Mouse (Mus musculus): Measurements from ENCODE around the gene Plxna2.

The Plxna2 gene

DNA sequence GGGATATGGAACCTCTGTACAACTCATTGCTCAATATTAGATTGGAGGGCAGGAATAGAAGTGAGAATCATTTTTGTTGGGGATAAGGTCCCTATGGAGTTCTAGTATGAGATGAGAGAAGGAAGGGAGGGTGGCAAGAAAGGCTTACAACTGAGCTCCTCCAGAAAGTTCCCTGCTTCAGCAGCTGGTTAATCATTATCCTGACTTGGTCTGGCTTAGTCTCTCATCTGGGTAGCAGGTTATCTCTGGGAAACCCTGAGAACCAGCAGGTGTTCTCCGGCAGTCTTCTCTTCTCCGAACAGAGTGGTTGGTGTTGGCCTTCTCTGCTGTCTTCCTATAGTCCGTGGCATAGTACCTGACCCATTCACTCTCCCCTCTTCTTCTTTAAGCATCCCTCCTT, 5.6 kb downstream of the Plxna2 start:
- DNase-seq: no peak

DNA sequence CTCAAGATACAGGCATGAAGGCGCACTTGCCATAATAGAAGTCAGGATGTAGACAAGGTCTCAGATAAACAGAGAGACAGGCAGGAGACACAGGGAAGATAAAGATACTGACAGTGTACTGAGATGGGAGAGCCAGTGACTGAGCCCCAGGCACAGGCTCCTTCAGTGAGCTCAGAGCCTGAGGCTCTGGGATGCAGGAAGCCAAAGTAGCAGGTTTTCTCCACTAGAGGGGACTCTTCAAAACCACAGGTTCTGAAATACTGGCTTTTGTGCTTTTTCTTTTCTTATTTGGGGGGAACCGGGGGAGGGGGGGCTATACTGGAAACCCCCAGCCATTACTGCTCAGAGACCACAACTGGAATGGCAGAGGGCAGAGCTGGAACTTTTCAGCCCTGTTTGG, 6.4 kb downstream of the Plxna2 start:
- no peak for DNase-seq

DNA sequence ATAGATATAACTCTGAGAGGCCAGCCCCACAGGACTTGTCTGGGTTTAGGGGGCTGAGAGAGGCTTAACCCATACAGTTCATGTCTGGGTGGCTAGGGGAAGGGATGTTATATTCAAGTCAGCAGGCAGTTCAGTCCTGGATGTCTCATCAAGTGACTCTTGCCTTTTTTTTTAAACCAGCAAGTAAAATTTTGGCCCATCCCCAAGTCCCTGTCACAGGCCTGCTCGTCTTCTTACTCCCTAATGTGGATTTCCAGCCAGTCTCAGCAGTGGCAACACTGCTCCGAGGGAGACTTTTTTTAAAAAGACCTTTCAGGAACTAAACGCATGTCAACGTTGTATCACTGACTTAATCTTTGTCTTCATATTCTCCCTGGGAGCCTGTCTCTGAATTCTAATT, 7.0 kb downstream of the Plxna2 start:
- DNase-seq: no peak

DNA sequence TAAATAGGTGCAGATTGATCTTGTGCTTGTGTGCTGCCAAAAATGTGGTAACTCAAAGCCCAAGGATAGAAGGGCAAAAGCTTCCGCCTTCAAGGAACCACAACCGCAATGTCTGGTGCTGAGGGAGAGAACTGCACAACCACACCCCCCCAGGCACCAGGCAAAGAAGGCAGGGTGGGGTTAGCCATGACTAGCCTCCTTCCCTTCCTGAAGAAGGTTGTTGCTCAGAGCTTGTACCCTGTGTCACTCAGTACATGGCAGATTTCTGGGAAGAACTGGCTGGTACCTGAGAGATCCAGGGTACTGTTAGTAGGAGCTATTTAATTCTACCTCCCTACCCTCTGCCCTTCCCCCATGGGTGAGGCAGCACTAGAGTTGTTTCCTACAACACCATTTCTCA, 8.1 kb downstream of the Plxna2 start:
- DNase-seq: no peak

DNA sequence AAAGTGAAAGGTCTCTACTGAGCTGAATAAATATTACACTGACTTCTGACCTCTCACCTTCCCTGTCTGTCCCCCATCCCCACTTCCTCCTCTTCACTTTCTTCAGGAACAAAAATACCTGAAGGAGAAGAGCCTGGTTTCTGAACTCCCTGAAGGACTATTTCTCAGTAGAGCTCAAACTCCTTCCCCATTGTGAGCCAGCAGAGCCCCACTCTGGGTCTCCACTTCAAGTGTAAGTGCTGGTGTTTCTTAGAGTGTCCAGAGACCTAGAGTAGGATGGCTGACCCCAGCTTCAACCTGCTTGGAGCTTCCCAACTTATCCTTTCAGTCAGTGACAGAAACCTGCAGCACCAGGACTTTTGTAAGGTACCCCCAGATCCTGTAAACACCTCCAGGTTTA, 9.3 kb downstream of the Plxna2 start:
- DNase-seq: no peak

DNA sequence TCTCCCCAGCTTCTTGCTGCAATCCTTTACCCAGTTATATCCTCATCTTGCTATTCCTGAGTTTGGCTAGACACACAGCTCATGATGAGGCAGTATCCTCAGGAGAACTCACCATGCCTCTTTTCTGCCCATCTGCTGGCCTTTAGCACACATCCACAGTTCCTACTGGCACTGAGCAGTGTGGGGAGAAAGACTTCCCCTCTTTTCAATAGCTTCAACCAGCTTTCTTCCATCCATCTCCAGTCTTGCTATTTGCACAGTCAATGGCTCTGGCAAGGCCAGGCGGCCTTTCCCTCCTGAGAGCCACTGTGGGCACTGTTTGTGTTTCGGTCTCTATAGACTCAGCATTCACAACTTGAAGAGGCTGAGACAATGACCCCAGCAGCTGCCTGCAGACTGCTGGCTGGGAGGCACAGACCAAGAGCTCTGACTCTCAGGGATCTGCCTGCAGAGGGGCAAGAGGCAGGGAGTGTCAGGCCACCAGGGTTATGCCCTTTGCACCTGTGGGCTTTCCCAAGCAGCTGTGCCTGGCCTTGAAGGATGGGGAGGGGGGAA, 11.2 kb downstream of the Plxna2 start:
- no peak for DNase-seq

DNA sequence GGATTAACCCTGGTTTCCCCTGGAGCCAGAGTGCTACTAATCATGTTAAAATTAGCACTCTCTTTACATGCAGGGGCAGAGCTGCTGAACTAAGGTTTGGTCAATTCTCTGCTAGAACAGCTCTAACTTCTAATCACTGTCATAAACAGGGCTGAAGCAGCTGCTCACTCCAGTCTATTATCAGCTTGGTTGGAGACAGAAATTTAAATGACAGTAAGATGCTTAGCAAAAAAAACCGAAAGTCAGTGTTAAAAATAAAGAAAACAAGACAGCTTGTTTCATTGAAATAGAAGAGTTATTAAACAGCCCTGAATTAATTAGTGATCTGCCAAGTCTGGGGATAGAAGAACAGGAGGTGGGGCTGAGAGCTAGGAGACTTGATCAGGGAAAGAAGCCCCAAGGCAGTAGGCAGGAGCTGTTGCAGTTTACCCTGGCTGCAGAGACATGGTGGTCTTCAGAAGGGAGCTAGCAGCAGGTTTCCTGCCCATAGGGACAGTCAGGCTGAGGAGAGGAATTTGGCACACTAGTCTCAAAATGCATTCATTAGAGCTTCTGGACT, 12.6 kb downstream of the Plxna2 start:
- no peak for DNase-seq

DNA sequence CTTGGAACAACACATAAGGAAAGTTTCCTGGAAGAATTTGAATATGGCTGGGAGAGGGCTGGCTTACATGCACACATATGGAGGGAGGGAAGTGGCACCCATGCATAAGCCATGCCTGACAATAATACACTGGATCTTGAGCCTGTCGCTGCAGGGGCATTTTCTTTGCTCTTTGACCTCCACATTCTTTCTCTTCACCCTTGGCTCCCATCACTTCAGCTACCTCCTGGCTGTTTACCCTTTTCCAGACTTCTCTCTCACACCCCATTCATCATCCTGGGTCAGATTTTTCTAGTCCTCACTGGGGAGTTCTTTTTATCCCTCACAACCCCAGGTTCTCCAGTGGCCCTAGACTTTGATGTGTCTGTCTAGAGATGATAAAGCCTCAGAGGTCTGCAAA, 13.6 kb downstream of the Plxna2 start:
- DNase-seq: no peak

DNA sequence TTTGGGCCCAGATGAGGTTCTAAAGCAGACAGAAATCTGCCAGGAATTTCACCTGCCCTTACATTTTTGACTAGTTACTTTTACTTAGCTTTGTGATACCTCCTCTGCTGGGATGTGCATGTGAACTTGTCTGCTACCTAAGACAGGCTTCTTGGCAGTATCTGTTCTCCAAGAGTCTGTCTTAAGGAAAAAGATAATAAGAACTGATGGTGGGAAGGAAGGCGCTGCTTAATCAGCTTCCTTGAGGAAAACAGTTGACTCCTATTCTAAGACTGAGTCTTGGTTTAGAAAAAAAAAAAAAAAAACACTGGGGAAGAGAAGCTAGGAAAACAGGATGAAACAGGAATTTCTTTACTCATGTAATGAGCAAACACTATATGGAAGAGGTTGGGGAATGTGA, 14.0 kb downstream of the Plxna2 start:
- DNase-seq: no peak

DNA sequence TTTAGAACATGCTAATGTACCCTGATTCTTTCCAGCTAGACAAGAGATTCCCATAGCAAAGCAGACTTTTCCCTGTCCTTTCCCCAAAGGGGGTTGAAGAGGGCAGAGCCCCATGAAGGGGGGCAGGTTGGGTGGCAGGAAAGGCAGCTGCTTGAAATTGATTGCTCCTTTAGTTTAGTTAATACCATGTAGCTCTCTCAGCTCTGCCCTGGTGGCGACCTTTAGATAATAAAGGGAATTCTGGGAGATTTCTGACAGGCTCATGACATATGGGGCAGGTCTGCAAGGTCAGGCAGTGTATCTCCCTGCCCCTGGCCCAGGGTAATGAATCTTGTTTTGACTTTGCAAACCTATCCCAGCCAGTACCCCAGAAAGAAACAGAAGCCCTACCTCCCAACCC, 17.4 kb downstream of the Plxna2 start:
- no peak for DNase-seq

DNA sequence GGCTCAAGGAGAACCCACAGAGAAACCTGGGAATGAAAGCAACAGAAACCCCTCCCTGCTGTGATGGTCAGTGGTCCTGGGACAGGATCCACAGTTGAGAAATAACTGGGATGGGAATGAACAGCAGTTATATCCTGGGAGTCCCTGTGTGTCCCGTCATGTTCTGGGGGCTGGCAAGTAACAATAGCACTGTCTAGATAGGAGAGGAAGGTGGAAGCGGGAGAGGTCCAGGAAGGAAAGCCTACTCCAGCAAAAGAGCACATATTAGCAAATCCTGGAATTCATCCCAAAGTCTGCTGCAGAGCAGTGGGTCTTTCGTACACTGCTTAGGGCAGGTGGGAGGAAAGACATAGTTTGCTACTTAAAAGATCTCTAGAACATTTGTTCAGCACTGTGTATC, 17.9 kb downstream of the Plxna2 start:
- DNase-seq: no peak

DNA sequence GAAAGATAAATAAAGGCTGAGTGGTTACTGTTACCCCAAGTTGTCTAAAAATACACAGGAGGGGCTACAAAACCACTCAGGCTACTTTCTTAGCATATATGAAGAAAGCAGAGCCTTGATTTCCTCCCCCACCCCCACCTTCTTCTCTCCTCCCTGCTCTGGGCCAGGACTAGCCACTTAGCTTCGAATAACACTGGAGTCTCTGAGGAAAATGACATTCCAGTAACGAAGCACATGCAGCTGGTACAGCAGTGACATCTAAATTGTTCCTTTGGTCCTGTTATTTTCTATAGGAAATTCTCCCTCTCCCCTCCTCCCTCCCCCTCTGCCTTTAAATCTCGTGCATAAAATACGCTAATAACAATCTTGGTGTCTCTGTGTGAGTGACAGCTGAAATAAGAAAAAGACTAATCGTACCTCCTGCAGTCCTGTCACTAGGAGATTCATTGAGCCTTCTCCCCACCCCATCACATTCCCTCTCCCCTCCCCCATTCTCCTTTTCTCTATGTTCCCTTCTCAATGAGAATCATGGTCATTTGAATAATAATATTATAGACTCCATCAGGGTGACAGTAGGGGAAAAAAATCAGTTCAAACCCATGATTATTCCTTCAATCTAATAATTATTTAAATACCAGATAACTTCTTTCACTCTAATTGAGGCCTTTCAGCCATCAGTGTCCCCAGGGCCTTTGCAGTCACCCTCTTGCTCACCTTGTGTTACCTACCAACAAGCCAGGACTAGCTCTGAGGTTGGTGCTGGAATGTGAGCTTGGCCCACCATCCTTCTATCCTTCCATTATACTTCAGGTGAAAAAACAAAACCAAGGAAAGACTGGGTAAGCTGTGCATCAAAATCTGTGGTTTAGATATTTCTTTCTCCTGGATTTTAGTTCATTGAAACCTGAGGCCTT, 19.6 kb downstream of the Plxna2 start:
- DNase-seq: no peak

DNA sequence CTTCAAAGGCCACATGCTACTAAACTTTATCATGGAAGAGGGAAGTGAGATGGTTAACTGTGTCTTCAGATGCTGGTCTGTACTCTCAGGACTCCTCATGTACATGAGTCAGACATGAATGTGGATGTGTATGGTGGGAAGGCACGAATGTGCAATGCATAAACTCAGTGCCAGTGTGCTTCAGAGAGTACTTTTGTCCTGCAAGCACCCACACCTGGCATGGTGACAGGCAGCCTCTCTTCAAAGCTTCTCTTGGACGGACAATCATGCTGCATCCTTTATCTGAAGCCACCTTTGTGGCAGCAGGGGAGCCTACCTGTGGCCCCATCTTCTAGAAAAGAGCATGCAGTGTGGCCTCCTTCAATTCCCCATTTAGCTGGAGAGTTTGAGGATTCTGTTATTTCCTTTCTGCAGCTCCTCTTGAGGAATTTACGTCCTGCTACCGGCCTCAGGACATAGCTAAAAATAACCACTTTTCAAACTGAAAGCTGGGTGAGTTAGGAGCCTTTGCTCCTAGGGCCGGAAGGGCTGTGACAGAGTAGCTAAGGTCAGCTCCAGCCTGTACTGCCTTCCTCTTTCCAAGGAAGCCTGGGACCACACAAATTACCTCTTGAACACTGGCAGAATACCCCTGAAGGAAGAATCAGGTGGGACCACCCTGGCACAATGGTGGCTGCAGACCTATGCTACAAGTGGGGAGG, 23.7 kb downstream of the Plxna2 start:
- DNase-seq: no peak

DNA sequence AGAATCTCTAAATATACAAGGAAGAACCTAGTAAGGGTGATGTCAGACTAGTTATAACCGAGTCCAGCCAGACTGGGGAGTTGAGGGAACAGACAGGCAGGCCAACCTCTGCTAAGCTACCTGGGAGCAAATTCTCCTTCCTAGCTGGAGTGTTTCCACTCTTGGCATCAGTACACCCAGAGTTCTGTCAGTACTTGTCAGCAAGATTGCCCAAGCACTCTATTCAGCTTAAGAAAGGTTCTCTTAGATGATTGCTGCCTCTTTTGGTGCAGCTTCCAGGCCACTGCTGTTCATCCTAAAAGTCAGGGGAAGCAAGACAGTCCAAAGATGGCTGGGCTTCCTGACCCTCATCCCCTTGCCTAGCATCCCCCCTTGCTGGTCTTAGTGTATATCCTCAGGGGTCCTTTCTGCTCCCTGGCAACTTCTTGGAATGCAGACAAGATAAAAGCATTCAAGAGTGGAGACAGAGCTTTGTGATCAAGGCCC, 24.3 kb downstream of the Plxna2 start:
- no peak for DNase-seq

DNA sequence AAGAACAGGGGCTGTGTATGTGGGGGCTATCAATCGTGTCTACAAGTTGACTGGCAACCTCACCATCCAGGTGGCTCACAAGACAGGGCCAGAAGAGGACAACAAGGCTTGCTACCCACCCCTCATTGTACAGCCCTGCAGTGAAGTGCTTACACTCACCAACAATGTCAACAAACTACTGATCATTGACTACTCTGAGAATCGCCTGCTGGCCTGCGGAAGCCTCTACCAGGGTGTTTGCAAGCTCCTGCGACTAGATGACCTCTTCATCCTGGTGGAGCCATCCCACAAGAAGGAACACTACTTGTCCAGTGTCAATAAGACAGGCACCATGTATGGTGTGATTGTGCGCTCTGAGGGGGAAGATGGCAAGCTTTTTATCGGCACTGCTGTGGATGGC, 25.9 kb downstream of the Plxna2 start:
- DNase-seq: no peak

DNA sequence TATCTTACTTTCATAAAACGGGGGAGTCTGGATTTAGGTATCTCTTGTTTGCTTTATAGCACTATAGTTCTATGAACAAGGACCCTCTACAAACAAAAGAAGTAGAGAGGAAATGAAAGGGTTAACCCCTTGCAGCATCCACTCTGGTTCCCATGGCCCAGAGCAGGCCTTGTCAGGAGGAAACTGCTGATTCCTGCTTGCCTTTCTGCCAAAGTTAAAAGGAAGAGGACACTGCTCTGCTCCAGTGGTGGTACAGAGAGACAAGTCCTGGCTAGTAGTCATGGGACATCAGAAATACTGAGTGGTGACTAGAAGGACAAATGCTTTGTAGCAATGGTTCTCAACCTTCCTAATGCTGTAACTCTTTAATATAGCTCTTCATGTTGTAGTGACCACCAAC, 27.9 kb downstream of the Plxna2 start:
- no peak for DNase-seq

DNA sequence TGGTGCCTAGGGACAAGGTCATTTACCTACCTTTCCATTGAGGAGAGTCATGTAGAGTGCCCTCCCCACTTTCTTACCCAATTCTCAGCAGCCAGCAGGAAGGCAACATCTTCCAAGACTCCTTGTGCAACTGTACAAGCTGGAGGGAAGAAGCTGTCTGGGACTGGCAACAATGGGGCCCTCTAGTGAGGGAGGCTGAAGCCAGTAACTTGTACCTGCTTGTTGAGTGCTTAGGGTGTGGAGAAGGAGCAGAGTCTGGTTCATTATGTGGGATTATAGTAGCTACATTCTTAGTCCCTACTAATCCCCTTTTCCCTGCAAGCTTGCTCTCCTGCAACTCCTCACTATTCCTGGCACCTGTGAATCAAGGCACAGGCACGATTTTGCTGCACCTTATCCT, 32.1 kb downstream of the Plxna2 start:
- DNase-seq: no peak

DNA sequence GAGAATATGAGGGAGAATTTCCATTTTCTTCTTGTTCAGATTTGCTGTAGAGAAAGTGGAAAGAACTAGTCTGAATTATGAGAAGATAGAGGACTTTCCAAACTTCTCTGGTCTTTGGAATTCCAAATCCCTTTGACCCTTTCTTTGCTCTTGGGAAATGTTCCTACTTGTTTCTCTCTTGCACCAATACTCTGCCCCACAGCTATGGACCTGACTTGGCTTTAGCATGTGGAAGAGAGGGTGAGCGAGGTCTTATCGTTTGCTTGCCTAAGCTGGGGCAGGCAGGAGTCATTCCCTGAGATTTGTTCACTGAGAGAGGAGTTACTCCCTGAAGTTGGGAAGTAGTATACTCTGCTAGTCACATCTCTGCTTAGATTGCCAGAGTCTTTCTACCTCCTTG, 32.5 kb downstream of the Plxna2 start:
- no peak for DNase-seq

DNA sequence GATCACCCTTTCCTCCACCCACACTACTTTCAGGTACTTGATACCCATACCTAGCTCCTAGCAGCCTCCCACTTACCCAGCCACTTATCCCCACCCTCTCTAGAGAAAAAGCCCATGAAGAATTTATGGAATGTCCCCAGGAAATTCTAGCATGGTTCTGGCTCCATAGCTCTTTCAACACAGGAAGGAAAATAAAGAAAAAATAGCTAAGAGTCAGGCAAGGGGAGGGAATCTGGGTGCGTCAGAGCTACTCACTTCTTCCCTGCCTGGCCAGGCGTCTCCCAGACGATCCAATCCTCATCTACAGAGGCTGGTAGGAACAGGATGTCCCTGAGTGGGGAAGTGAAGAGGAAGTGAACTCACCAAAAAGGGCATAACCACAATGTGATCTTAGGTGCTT, 34.0 kb downstream of the Plxna2 start:
- DNase-seq: no peak

DNA sequence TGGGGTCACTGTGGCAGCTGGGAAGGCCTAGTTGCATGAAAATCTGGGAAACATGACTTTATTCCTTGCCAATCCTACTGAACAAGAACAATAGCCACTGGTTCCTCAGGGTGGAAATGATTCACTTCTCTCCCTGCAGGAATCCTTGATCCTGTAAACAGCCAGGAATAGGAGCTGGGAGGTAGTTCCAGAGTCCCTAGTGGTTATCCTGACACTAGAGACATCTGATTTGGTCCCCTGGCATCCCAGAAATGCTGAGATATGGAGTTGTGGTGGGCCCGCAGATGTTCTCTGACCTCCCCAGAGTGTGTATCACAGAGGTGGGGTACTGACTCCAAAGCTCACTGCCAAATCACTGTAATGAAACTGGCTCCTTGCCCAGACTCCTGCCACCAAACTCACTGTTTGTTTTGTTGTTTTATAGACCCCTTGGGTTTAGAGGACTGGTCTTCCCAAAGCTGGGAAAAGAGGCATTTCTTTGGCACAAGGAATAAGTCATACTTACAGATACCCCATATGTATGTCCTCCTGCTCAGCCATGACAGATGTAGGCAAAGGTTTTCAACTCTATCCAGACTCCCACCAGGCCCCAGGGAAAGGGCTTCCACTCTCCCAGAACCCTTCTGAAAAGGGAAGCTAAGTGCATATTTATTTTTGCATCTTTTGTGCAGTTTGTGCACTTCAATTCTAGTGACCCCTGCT, 40.6 kb downstream of the Plxna2 start:
- DNase-seq: no peak

DNA sequence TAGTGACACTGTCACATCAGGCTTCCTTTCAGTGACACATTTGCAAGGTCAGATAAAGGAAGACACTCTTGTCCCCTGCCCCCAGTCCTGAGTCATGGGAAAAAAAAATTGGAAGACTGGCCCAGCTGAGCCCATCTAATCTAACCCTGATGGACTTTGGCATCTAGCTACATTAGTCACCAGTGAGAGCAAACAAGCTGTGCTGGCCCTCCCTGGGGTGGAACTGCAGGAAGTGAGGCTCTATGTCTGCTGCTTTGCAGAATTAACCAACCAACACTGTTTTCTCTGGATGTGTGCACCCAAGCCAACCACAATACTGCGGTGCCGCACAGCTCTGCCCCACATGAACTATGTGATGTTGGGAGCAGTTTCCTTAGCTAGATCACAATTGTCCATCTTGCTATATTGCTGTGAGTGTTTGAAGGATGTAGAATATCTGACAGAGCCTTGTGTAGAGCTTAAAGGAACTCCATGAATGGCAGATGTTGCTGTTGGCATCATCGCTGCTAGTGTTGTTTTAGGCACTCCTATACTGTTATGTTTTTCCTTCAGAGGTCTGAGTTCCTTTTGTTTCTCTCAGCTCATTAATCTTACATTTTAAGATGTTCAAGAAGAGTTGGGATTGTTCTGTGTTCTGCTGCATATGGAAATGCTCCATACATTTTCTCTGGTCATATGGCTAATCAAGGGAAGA, 42.6 kb downstream of the Plxna2 start:
- no peak for DNase-seq

DNA sequence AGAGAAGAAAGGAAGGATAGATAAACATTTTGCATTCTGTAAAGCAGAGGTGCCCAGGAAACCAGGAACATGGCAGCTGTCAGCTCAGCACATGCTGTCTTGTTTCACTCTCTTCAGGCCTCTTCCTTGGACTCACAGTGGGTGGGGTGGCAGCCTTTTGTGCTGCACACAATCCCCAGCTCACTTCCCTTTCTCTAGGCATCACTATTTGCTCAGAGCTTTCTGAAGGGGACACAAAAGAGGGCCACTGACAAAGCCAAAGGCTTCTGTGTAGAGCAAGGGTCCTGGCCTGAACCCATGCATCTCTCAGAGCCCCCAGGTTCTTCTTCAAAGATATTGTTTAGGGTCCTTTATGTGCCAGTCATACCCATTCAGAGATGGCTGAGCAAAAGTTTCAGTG, 45.0 kb downstream of the Plxna2 start:
- DNase-seq: no peak
